Mouse (Mus musculus) C2C12 (cell line): Measurements from ENCODE around the gene Add1. TPM values are rescaled to one million over a fixed set of nuclear protein-coding genes. Genes with fewer than 3 reads are reported as not detected.
A peak's percentile ranks its signal among the peaks of the same experiment; 100 is the strongest.
"Not testable (repeated sequence)": the region's sequence is repeated elsewhere in the genome, so short reads cannot be mapped to it uniquely, and the experiment has no call there.

Experiments used
- H3K27me3 ChIP-seq: one replicate; pipeline ENCODE4 v1.6.1; 2011; ENCODE audit not compliant: control insufficient read depth, insufficient read depth, insufficient read length
- H3K36me3 ChIP-seq: one replicate; pipeline ENCODE4 v1.6.1; 2011; ENCODE audit not compliant: control insufficient read depth, insufficient read depth
- H3K4me3 ChIP-seq: one replicate; pipeline ENCODE4 v1.5.1; 2011; ENCODE audit warnings: mild to moderate bottlenecking, control low read depth; ENCODE audit not compliant: poor library complexity, insufficient read depth, severe bottlenecking
- H3K79me2 ChIP-seq: one replicate; pipeline ENCODE4 v1.6.1; 2011; ENCODE audit not compliant: control insufficient read depth, insufficient read depth
- H3K79me3 ChIP-seq: one replicate; pipeline ENCODE4 v1.6.1; 2011; ENCODE audit warnings: low read depth, control low read depth
- H3ac ChIP-seq: one replicate; pipeline ENCODE3; 2011; ENCODE audit warnings: low read depth; ENCODE audit not compliant: control insufficient read depth, insufficient read length
- CEBPB ChIP-seq: IDR thresholded peaks from one replicate; pipeline ENCODE4 v1.6.1; 2011; ENCODE audit warnings: low read depth, mild to moderate bottlenecking, control low read depth, moderate library complexity
- CTCF ChIP-seq: IDR thresholded peaks from one replicate; pipeline ENCODE4 v1.5.1; 2011; ENCODE audit not compliant: control insufficient read depth, insufficient read depth, insufficient read length
- FOSL1 ChIP-seq: IDR thresholded peaks from one replicate; pipeline ENCODE4 v1.8.0; 2011; ENCODE audit warnings: mild to moderate bottlenecking, low read length; ENCODE audit not compliant: poor library complexity, insufficient read depth, severe bottlenecking
- MAX ChIP-seq: IDR thresholded peaks from one replicate; pipeline ENCODE4 v1.6.1; 2011; ENCODE audit warnings: mild to moderate bottlenecking, control low read depth
- MYOD1 ChIP-seq: IDR thresholded peaks from one replicate; pipeline ENCODE4 v1.6.1; 2011; ENCODE audit warnings: low read depth; ENCODE audit not compliant: control insufficient read depth, insufficient read length
- MYOG ChIP-seq: IDR thresholded peaks from one replicate; pipeline ENCODE4 v1.6.1; 2011; ENCODE audit not compliant: control insufficient read depth, insufficient read length; ENCODE audit errors: extremely low read depth
- USF1 ChIP-seq: IDR thresholded peaks from one replicate; pipeline ENCODE4 v1.6.1; 2011; ENCODE audit warnings: low read depth, mild to moderate bottlenecking, control low read depth, moderate library complexity
- polyA plus RNA-seq: library from polyadenylated mRNA; unstranded; fragments of >200 nt; fragmentation: generic; extraction: Trizol; gene quantifications from one replicate; pipeline ENCODE4 v1.2.1, GENCODE M21; 2012; ENCODE audit warnings: missing spikeins

The Add1 gene
- polyA plus RNA-seq, 1 experiment, result 151 TPM

DNA sequence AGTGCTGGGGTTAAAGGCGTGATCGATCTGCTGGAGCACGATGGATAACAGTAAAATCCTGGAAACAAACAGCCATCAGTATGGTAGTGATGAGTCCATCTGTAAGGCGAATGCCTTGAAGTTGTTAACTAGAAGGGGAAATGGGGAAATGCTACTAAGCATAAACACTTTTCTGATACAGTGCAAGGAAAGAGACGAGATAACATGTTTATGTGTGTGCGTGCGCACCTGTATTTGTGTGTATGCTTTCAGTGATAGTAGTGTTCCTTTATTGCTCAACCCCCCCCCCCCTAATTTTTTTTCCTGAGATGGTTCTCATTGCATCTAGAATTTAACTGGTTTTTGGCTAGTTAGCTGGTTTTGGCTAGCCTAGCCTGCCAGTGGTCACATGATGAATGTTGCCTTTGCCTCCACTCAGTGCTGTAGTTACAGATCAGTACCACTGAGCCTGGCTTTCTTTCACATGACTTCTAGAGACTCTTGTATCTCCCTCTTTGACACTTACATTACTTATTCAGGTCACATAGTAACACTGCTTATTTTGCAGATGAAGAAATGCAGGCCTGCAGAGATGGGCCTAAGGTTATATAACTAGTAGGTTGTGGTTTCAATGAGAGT is 4.7 kb downstream of the Add1 start:
- peaks cover 60% of the 10 kb centered on the region for H3K79me3 ChIP-seq
- H3K79me2 ChIP-seq, result peaks cover 83% of the 10 kb centered on the region
- no peak overlapping the region for H3ac ChIP-seq
- H3K4me3 ChIP-seq, result no peak overlapping the region
- no peaks in the 10 kb centered on the region for H3K36me3 ChIP-seq
- no peak for TF ChIP-seq MYOG
- TF ChIP-seq FOSL1, result no peak
- TF ChIP-seq MAX, result no peak
- TF ChIP-seq MYOD1, result no peak
- TF ChIP-seq USF1, result peak; percentile 13
- TF ChIP-seq CTCF, result no peak
- H3K27me3 ChIP-seq, result no peaks in the 10 kb centered on the region

DNA sequence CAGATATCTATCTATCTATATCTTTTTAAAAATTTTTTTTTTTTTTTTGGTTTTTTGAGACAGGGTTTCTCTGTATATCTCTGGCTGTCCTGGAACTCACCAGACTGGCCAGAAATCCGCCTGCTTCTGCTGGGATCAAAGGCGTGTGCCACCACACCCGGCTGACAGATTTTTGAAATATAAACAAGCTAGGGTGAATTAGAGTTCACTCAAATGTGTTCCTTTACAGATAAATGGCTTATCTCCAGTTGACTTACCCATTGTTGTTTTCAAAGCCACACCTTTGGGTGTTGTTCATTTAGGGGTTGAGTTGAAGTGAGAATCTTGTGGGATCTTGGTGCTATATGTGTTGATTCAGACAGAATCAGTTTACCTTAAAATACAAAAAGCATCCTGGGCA is 5.9 kb downstream of the Add1 start:
- H3K27me3 ChIP-seq, result no peaks in the 10 kb centered on the region
- TF ChIP-seq CTCF, result no peak
- no peaks in the 10 kb centered on the region for H3K36me3 ChIP-seq
- peaks cover 89% of the 10 kb centered on the region for H3K79me2 ChIP-seq
- no peak overlapping the region for H3K4me3 ChIP-seq
- H3ac ChIP-seq, result no peak overlapping the region
- peaks cover 64% of the 10 kb centered on the region for H3K79me3 ChIP-seq

DNA sequence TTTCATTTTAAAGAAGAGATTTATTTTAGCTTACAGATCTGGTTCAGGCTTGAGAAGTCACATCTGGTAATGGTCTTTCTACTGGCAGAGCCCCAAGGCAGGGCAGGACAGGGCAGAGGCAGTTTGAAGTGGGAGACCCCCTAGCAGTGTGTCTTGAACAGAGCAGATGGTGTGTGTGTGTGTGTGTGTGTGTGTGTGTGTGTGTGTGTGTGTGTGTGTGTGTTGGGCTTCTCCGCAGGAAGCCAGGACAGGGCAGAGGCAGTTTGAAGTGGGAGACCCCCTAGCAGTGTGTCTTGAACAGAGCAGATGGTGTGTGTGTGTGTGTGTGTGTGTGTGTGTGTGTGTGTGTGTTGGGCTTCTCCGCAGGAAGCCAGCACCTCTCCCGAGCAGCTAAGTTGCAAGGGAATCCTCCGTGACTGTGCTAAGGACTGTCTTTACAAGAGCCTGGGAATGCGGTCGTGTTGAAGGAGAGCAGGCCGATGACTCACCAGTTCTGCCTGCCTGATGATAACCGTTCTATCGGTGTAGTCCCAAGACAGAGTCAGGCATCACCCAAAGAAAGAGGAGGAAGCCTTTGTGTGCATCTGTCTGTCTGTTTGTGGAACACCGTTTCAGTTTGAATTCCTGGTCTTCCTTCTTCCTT is 8.3 kb downstream of the Add1 start:
- Histone ChIP-seq H3K79me2 (peaks cover 89% of the 10 kb centered on the region), H3K79me3 (peaks cover 57% of the 10 kb centered on the region)
- H3K27me3 ChIP-seq, H3K36me3 ChIP-seq, H3ac ChIP-seq, H3K4me3 ChIP-seq: not testable (repeated sequence)

DNA sequence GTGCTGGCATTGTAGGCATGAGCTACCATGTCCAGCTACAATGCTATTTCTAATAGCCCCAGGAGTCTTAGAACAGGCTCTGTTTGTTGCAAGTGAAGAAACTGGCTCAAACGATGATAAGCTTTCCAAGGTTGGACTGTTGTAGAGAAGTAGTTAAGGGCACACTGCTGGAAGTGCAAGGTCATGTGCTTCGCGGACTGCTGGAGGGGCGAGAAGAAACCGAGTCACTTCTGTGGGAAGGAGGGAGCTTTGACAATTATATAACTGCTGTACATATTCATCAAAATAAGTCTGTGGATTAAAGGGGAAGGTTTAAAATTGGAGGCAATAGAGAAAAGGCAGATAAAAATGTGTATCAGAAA is 8.8 kb downstream of the Add1 start:
- peaks cover 54% of the 10 kb centered on the region for H3K79me3 ChIP-seq
- H3K36me3 ChIP-seq, result no peaks in the 10 kb centered on the region
- peaks cover 89% of the 10 kb centered on the region for H3K79me2 ChIP-seq
- no peaks in the 10 kb centered on the region for H3K27me3 ChIP-seq
- H3K4me3 ChIP-seq, result no peak overlapping the region
- H3ac ChIP-seq, result no peak overlapping the region
- TF ChIP-seq CEBPB, result no peak
- no peak for TF ChIP-seq FOSL1
- TF ChIP-seq CTCF, result no peak
- TF ChIP-seq USF1, result no peak
- no peak for TF ChIP-seq MYOG
- TF ChIP-seq MAX, result no peak
- TF ChIP-seq MYOD1, result no peak

DNA sequence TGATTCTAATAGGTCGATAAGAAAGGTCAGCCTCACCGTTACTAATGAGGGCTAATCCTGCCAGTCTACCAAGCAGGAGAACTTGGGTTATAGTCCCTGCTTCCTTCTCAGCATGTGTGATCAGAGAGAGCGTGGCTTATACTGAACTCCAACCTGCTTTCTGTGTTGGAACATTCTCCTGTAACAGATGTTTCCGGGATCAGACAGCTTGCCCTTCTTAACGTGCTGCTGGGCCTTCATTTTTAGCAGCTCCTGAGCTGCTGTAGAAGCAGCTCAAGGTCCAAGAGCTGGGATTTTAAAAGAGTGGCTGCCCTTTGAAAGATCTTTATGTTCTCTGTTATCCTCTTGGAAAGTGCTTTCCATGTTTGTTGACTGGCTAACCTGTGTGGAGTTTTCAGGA is 11.8 kb downstream of the Add1 start:
- Histone ChIP-seq H3K79me2 (peaks cover 90% of the 10 kb centered on the region), H3K36me3 (no peaks in the 10 kb centered on the region), H3ac (no peak overlapping the region), H3K79me3 (peaks cover 41% of the 10 kb centered on the region), H3K27me3 (no peaks in the 10 kb centered on the region), H3K4me3 (no peak overlapping the region)
- no peak for TF ChIP-seq MAX

DNA sequence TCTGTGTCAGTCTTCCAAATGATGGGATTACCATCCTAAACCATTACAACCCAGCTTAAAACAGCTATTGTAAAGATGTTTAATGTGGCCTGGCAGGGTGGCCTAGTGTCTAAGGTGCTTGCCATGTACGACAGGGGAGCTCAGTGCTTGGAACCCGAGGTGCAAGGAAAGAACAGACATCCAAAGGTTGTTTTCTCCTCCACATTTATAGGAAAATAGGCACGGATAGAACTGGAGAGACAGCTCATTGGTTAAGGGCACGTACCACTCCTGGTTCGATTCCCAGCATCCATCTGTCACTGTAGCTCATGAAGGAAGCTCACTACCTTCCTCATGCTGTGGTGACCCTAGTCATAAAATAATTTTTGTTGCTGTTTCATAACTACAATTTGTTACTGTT is 14.4 kb downstream of the Add1 start:
- H3K4me3 ChIP-seq, result no peak overlapping the region
- TF ChIP-seq FOSL1 (no peak), CTCF (no peak), MYOG (no peak), CEBPB (no peak), USF1 (no peak), MAX (no peak)
- H3ac ChIP-seq, result no peak overlapping the region
- H3K36me3 ChIP-seq, result no peaks in the 10 kb centered on the region
- H3K27me3 ChIP-seq, result no peaks in the 10 kb centered on the region
- peaks cover 96% of the 10 kb centered on the region for H3K79me2 ChIP-seq
- peaks cover 35% of the 10 kb centered on the region for H3K79me3 ChIP-seq

DNA sequence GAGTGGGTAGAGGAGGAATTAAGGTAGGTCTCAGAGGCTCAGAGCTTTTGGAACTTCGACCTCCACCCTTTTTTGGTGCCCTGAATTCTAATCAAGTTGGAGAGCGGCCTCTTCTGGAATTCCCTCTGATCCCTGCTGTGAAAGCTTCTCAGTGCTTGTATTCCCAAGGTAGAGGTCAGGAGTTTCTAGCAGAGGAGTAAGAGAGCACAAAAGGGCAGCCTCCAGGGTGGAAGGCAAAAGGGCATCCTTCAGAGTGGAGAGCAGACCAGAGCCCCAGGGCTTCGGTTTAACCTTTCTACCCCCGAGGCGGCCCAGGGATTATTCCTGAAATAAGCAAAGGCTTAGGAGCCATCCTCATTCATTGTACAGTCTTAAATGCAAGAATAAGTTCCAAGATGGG is 16.6 kb downstream of the Add1 start:
- Histone ChIP-seq H3K36me3 (no peaks in the 10 kb centered on the region), H3K27me3 (no peaks in the 10 kb centered on the region), H3K79me3 (peaks cover 23% of the 10 kb centered on the region), H3ac (no peak overlapping the region), H3K4me3 (no peak overlapping the region), H3K79me2 (peaks cover 94% of the 10 kb centered on the region)
- TF ChIP-seq USF1 (no peak), MAX (no peak), MYOD1 (no peak), FOSL1 (no peak), MYOG (no peak), CEBPB (no peak), CTCF (no peak)
